Mouse (Mus musculus): ENCODE results near the gene Stambpl1.

Gene Stambpl1

GRCm38 (mm10) chr19:34232326-34232725, 40.3 kb downstream of the Stambpl1 start:
- in situ Hi-C loops (cut with MboI, MseI): no loop called here

GRCm38 (mm10) chr19:34233944-34234343, 41.9 kb downstream of the Stambpl1 start:
- in situ Hi-C loops (cut with MboI, MseI): no loop called here

GRCm38 (mm10) chr19:34236049-34236448, 44.0 kb downstream of the Stambpl1 start:
- in situ Hi-C loops (cut with MboI, MseI): no loop called here

- in situ Hi-C loops (cut with MboI, MseI): no loop called here
Measured at GRCm38 (mm10) chr19:34237746-34238145, 45.7 kb downstream of the Stambpl1 start.

GRCm38 (mm10) chr19:34240273-34241039, 48.4 kb downstream of the Stambpl1 start:
- in situ Hi-C loops (cut with MboI, MseI): loop anchor here (5.0 to 10.0 kb wide), 6 partner anchors 52 to 1334 kb away; partner anchors contain the start of gene Fas (in 1 of the 2)

GRCm38 (mm10) chr19:34241247-34241915, 49.4 kb downstream of the Stambpl1 start:
- in situ Hi-C loops (cut with MboI, MseI): loop anchor here (5.0 to 10.0 kb wide), 6 partner anchors 51 to 1333 kb away; partner anchors contain the start of gene Fas (in 1 of the 2)

- in situ Hi-C loops (cut with MboI, MseI): loop anchor here (5.0 to 10.0 kb wide), 6 partner anchors 49 to 1332 kb away; partner anchors contain the start of gene Fas (in 1 of the 2)
Measured at GRCm38 (mm10) chr19:34242925-34243324, 50.9 kb downstream of the Stambpl1 start.

GRCm38 (mm10) chr19:34244056-34244455, 52.0 kb downstream of the Stambpl1 start:
- in situ Hi-C loops (cut with MboI, MseI): loop anchor here (5.0 to 10.0 kb wide), 6 partner anchors 48 to 1331 kb away; partner anchors contain the start of gene Fas (in 1 of the 2)

GRCm38 (mm10) chr19:34248558-34248957, 56.5 kb downstream of the Stambpl1 start:
- in situ Hi-C loops (cut with MboI, MseI): loop anchor here (10.0 kb wide), 2 partner anchors 56 to 1326 kb away; no protein-coding TSS in a partner anchor

- in situ Hi-C loops (cut with MboI, MseI): no loop called here
Measured at GRCm38 (mm10) chr19:34250621-34251020, 58.6 kb downstream of the Stambpl1 start.

- in situ Hi-C loops (cut with MboI, MseI): no loop called here
Measured at GRCm38 (mm10) chr19:34251900-34252299, 59.9 kb downstream of the Stambpl1 start.

GRCm38 (mm10) chr19:34252450-34252849, 60.4 kb downstream of the Stambpl1 start:
- in situ Hi-C loops (cut with MboI, MseI): no loop called here

GRCm38 (mm10) chr19:34254101-34254879, 62.3 kb downstream of the Stambpl1 start:
- in situ Hi-C loops (cut with MboI, MseI): no loop called here

GRCm38 (mm10) chr19:34254880-34255681, 63.1 kb downstream of the Stambpl1 start, which contains the start of gene Acta2:
Gene Acta2 (minus strand): TSS chr19:34255590.
- in situ Hi-C loops (cut with MboI, MseI): no loop called here

GRCm38 (mm10) chr19:34256149-34256548, 64.1 kb downstream of the Stambpl1 start:
- in situ Hi-C loops (cut with MboI, MseI): no loop called here

GRCm38 (mm10) chr19:34256936-34257335, 64.9 kb downstream of the Stambpl1 start:
- in situ Hi-C loops (cut with MboI, MseI): no loop called here

GRCm38 (mm10) chr19:34262273-34262974, 70.4 kb downstream of the Stambpl1 start:
- in situ Hi-C loops (cut with MboI, MseI): no loop called here

- in situ Hi-C loops (cut with MboI, MseI): no loop called here
Measured at GRCm38 (mm10) chr19:34265604-34266193, 73.7 kb downstream of the Stambpl1 start.

- in situ Hi-C loops (cut with MboI, MseI): no loop called here
Measured at GRCm38 (mm10) chr19:34268991-34269390, 77.0 kb downstream of the Stambpl1 start.

Measured in T-helper 17 cell (primary cell).